In the genomic region with DNA sequence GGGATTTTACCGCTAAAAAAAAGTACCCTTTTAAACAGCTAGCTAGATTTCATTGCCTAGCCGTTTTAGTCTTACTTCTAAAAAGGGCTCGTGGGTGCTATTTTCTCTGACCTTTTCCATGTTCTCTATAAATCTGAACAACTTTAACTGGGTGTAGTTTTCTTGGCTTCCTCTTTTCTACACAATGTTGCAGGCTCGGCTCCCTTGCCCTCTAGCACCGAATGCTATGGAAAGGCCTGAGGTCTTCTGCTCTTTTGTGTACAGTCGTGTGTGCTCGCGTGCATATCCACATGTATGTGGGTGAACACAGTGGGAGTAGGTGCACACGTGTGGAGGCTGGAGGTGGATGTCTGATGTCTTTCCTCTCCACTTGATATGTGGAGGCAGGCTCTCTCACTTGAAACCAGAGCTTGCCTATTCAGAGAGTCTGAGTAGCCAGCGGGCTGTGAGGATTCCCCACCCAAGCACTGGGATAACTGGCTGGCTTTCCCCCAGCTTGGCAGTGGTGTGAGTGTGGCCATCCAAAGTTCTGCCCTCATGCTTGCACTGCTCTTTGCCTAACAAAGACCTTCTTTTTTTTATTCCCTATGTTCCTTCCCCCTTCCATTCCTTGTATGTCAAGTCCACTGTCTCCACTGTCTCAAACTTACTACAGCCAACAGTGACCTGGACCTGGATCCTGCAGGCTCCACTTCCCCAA, we compare ENCODE assay signal across 11 mouse cellular contexts. TPM values are rescaled to one million over a fixed set of nuclear protein-coding genes. Genes with fewer than 3 reads are reported as not detected.
DNase-seq lines count a peak whose midpoint lies in the region; ATAC-seq and TF ChIP-seq lines count a peak whose summit lies in the region.
"Had no signal": no experiment of that assay in that cellular context is flagged by ENCODE, and none has a peak within 500 bp of the region (broad histone marks: within the 10 kb centered on the region; RNA-seq: fewer than 3 reads in every experiment).

No protein-coding gene starts in this region.

- no peak for TF ChIP-seq CTCF in midbrain, postnatal 0 days (IDR thresholded peaks at IDR 0.05)
- no peak for TF ChIP-seq CTCF in thymus, adult 2 months (IDR thresholded peaks at IDR 0.05; ENCODE audit: borderline replicate concordance, control insufficient read depth, extremely low read depth, insufficient read depth, low read length, poor library complexity)

- H3K9me3 ChIP-seq in midbrain, postnatal 0 days (ENCODE audit: low read length) = no peaks in the 10 kb centered on the region
- no peaks in the 10 kb centered on the region for H3K9me3 ChIP-seq in midbrain, embryonic 16.5 days (replicated peaks; ENCODE audit: control insufficient read depth, low read length, poor library complexity, severe bottlenecking)
- no peaks in the 10 kb centered on the region for H3K9me3 ChIP-seq in limb, embryonic 12.5 days
- H3K9me3 ChIP-seq: hindbrain, embryonic 10.5 days had no signal

- H3K4me1 ChIP-seq in midbrain, postnatal 0 days (ENCODE audit: insufficient read depth, low read length) = no peaks in the 10 kb centered on the region
- H3K4me1 ChIP-seq in midbrain, embryonic 16.5 days (ENCODE audit: control insufficient read depth, insufficient read depth, low read length) = no peaks in the 10 kb centered on the region
- peaks cover 48% of the 10 kb centered on the region for H3K4me1 ChIP-seq in limb, embryonic 12.5 days (replicated peaks)
- H3K4me1 ChIP-seq in thymus, adult 2 months (replicated peaks; ENCODE audit: control insufficient read depth, insufficient read depth, low read length) = peaks cover 10% of the 10 kb centered on the region

- WGBS in midbrain, postnatal 0 days = 79% methylated on average over 10 of the region's 10 CpGs
- WGBS in midbrain, embryonic 16.5 days = 86% methylated on average over 10 of the region's 10 CpGs
- 63% methylated on average over 10 of the region's 10 CpGs for WGBS in limb, embryonic 12.5 days
- WGBS in thymus, adult 2 months = 72% methylated on average over 10 of the region's 10 CpGs

- H3K4me3 ChIP-seq in midbrain, postnatal 0 days (ENCODE audit: low read depth, low read length) = no peak overlapping the region
- H3K4me3 ChIP-seq in midbrain, embryonic 16.5 days (ENCODE audit: low read depth, low read length) = no peak overlapping the region
- H3K4me3 ChIP-seq in limb, embryonic 12.5 days (replicated peaks) = no peak overlapping the region
- H3K4me3 ChIP-seq in thymus, adult 2 months (ENCODE audit: control insufficient read depth, insufficient read depth, low read length) = no peak overlapping the region

- DNase-seq in gastrocnemius, adult 18-20 months (ENCODE audit: low spot score) = peak; percentile 43
- no peak for DNase-seq in gastrocnemius, postnatal 4 days (ENCODE audit: low spot score in 2 of 2)
- peak; percentile 56 for DNase-seq in midbrain, postnatal 0 days (ENCODE audit: low spot score)
- DNase-seq in gastrocnemius, postnatal 10 days = peak; percentile 62
- no peak for DNase-seq in kidney, adult 9 months
- DNase-seq in thymus, adult 2 months = no peak
- DNase-seq: lung, postnatal 14 days had no signal

- TF ChIP-seq POLR2A in thymus, adult 2 months (IDR thresholded peaks at IDR 0.05; ENCODE audit: control insufficient read depth, extremely low read depth, insufficient read depth, low read length, poor library complexity) = no peak

- H3K27ac ChIP-seq in midbrain, postnatal 0 days (ENCODE audit: low read depth, low read length) = no peak overlapping the region
- no peak overlapping the region for H3K27ac ChIP-seq in midbrain, embryonic 16.5 days (ENCODE audit: low read length)
- peak overlapping the region; percentile 23; the same call in 1 of the 2 replicates for H3K27ac ChIP-seq in limb, embryonic 12.5 days
- H3K27ac ChIP-seq in thymus, adult 2 months (ENCODE audit: control insufficient read depth, insufficient read depth, low read length) = no peak overlapping the region
- H3K27ac ChIP-seq: hindbrain, embryonic 10.5 days had no signal

- H3K9ac ChIP-seq in midbrain, postnatal 0 days (replicated peaks; ENCODE audit: low read length, poor library complexity, severe bottlenecking) = no peak overlapping the region
- no peak overlapping the region for H3K9ac ChIP-seq in midbrain, embryonic 16.5 days (ENCODE audit: low read depth, low read length)
- no peak overlapping the region for H3K9ac ChIP-seq in limb, embryonic 12.5 days (replicated peaks)

- ATAC-seq in midbrain, postnatal 0 days (ENCODE audit: low FRiP score) = no peak
- no peak for ATAC-seq in midbrain, embryonic 16.5 days
- ATAC-seq in limb, embryonic 12.5 days (ENCODE audit: insufficient number of reproducible peaks, insufficient read depth, low FRiP score, low TSS enrichment, low read depth) = no peak

- H3K4me2 ChIP-seq in midbrain, postnatal 0 days (ENCODE audit: low read depth, low read length, poor library complexity, severe bottlenecking) = no peak overlapping the region
- no peak overlapping the region for H3K4me2 ChIP-seq in midbrain, embryonic 16.5 days (ENCODE audit: low read length)
- no peak overlapping the region for H3K4me2 ChIP-seq in limb, embryonic 12.5 days

- H3K36me3 ChIP-seq in midbrain, postnatal 0 days (ENCODE audit: insufficient read depth, low read length) = no peaks in the 10 kb centered on the region
- no peaks in the 10 kb centered on the region for H3K36me3 ChIP-seq in midbrain, embryonic 16.5 days (ENCODE audit: control insufficient read depth, insufficient read depth, low read length)
- H3K36me3 ChIP-seq in limb, embryonic 12.5 days = no peaks in the 10 kb centered on the region
- no peaks in the 10 kb centered on the region for H3K36me3 ChIP-seq in thymus, adult 2 months (ENCODE audit: control insufficient read depth, insufficient read depth, low read length)
- H3K36me3 ChIP-seq: hindbrain, embryonic 10.5 days had no signal

- no peaks in the 10 kb centered on the region for H3K27me3 ChIP-seq in midbrain, postnatal 0 days (ENCODE audit: insufficient read depth, low read length)
- H3K27me3 ChIP-seq in midbrain, embryonic 16.5 days (ENCODE audit: control insufficient read depth, insufficient read depth, low read depth, low read length) = no peaks in the 10 kb centered on the region
- H3K27me3 ChIP-seq in limb, embryonic 12.5 days = no peaks in the 10 kb centered on the region
- no peaks in the 10 kb centered on the region for H3K27me3 ChIP-seq in thymus, adult 2 months (ENCODE audit: control insufficient read depth, insufficient read depth, low read length)
- H3K27me3 ChIP-seq: CH12.LX had no signal

RNA-seq across cellular contexts. Expression of a gene that starts 34.7 kb away (rescaled TPM):
- total RNA-seq in gastrocnemius, adult 18-20 months (2021) = 10 to 100 TPM; 52.8 to 53.9 TPM
- 10 to 100 TPM; 73.8 to 77.6 TPM for total RNA-seq in gastrocnemius, postnatal 4 days (2021)
- 16.6 TPM in 2 replicates for total RNA-seq in midbrain, postnatal 0 days (2014; rRNA removed)
- polyA plus RNA-seq in midbrain, postnatal 0 days (2015; fragmentation: Nextera tagmentation; extraction: Ambion mirVana) = 5.0 and 6.0 TPM in 2 replicates
- 3.9 and 4.1 TPM in 2 replicates for polyA plus RNA-seq in midbrain, embryonic 16.5 days (2015; fragmentation: Nextera tagmentation; extraction: Ambion mirVana)
- 10 to 100 TPM; 63.1 to 68.1 TPM for total RNA-seq in gastrocnemius, postnatal 10 days (2021)
- polyA plus RNA-seq in limb, embryonic 12.5 days (2016; fragmentation: Nextera tagmentation; extraction: Ambion mirVana) = 10.7 and 13.2 TPM in 2 replicates
- polyA plus RNA-seq in thymus, adult 2 months (2012; rRNA removed) = 56.4 and 62.9 TPM in 2 replicates

RNA-seq across cellular contexts. Expression of a gene that starts 52.2 kb away (rescaled TPM):
- total RNA-seq in gastrocnemius, adult 18-20 months (2021) = 1 to 10 TPM; 2.0 to 3.5 TPM
- total RNA-seq in gastrocnemius, postnatal 4 days (2021) = 10 to 100 TPM; 16.7 to 18.1 TPM
- total RNA-seq in midbrain, postnatal 0 days (2014; rRNA removed) = 4.3 and 7.9 TPM in 2 replicates
- polyA plus RNA-seq in midbrain, postnatal 0 days (2015; fragmentation: Nextera tagmentation; extraction: Ambion mirVana) = 3.1 and 3.7 TPM in 2 replicates
- polyA plus RNA-seq in midbrain, embryonic 16.5 days (2015; fragmentation: Nextera tagmentation; extraction: Ambion mirVana) = 2.7 and 3.4 TPM in 2 replicates
- 10 to 100 TPM in 1 of 2 experiments, 1 to 10 TPM in 1; 9.4 to 12.1 TPM for total RNA-seq in gastrocnemius, postnatal 10 days (2021)
- 10.2 and 11.0 TPM in 2 replicates for polyA plus RNA-seq in limb, embryonic 12.5 days (2016; fragmentation: Nextera tagmentation; extraction: Ambion mirVana)
- polyA plus RNA-seq in thymus, adult 2 months (2012; rRNA removed) = 21.6 and 27.3 TPM in 2 replicates

Comparison
In these comparisons a context has a peak if more than half of its experiments do, and no peak if none do; other contexts are left out.
1. DNase-seq: peak in gastrocnemius, adult 18-20 months (single experiment), midbrain, postnatal 0 days (single experiment) and gastrocnemius, postnatal 10 days (single experiment); none in gastrocnemius, postnatal 4 days (0 of 2), kidney, adult 9 months (single experiment) and thymus, adult 2 months (single experiment).